Mouse (Mus musculus) kidney, postnatal 14 days (tissue): ENCODE measurements around the gene Phlpp1.

Experiments
- DNase-seq: peaks from one replicate; pipeline ENCODE4 v3.0.0; 2022; ENCODE audit warnings: mixed read lengths

The Phlpp1 gene

GRCm38 (mm10) chr1:106168001-106168400 lies 3.6 kb upstream of the Phlpp1 start:
- no peak for DNase-seq

GRCm38 (mm10) chr1:106168801-106169200 lies 2.8 kb upstream of the Phlpp1 start:
- no peak for DNase-seq

GRCm38 (mm10) chr1:106169741-106170265 lies 1.7 kb upstream of the Phlpp1 start:
- DNase-seq, result no peak

GRCm38 (mm10) chr1:106172301-106172930 lies 864 bp downstream of the Phlpp1 start:
- DNase-seq, result peak; percentile 64

GRCm38 (mm10) chr1:106172931-106173371 lies 1.4 kb downstream of the Phlpp1 start:
- DNase-seq, result peak; percentile 61

GRCm38 (mm10) chr1:106173621-106174156 lies 2.1 kb downstream of the Phlpp1 start:
- DNase-seq, result no peak

GRCm38 (mm10) chr1:106174598-106174997 lies 3.0 kb downstream of the Phlpp1 start:
- DNase-seq, result no peak

GRCm38 (mm10) chr1:106175360-106175759 lies 3.8 kb downstream of the Phlpp1 start:
- no peak for DNase-seq

- no peak for DNase-seq
Measured at GRCm38 (mm10) chr1:106176791-106177190, 5.2 kb downstream of the Phlpp1 start.

GRCm38 (mm10) chr1:106177868-106178790 lies 6.6 kb downstream of the Phlpp1 start:
- no peak for DNase-seq

- no peak for DNase-seq
Measured at GRCm38 (mm10) chr1:106183701-106184100, 12.1 kb downstream of the Phlpp1 start.

- DNase-seq, result no peak
Measured at GRCm38 (mm10) chr1:106184780-106185460, 13.4 kb downstream of the Phlpp1 start.

GRCm38 (mm10) chr1:106185461-106185924 lies 13.9 kb downstream of the Phlpp1 start:
- no peak for DNase-seq

- no peak for DNase-seq
Measured at GRCm38 (mm10) chr1:106186062-106186461, 14.5 kb downstream of the Phlpp1 start.

GRCm38 (mm10) chr1:106187480-106187879 lies 15.9 kb downstream of the Phlpp1 start:
- DNase-seq, result no peak

GRCm38 (mm10) chr1:106188756-106189155 lies 17.2 kb downstream of the Phlpp1 start:
- DNase-seq, result no peak

GRCm38 (mm10) chr1:106189311-106189710 lies 17.8 kb downstream of the Phlpp1 start:
- DNase-seq, result no peak

- no peak for DNase-seq
Measured at GRCm38 (mm10) chr1:106190695-106191094, 19.1 kb downstream of the Phlpp1 start.

GRCm38 (mm10) chr1:106191885-106192284 lies 20.3 kb downstream of the Phlpp1 start:
- DNase-seq, result no peak

GRCm38 (mm10) chr1:106192864-106193470 lies 21.4 kb downstream of the Phlpp1 start:
- no peak for DNase-seq

GRCm38 (mm10) chr1:106193487-106193886 lies 21.9 kb downstream of the Phlpp1 start:
- no peak for DNase-seq

- no peak for DNase-seq
Measured at GRCm38 (mm10) chr1:106194263-106194662, 22.7 kb downstream of the Phlpp1 start.
